Mouse (Mus musculus): ENCODE results near the gene F8a.
"Not testable (repeated sequence)": the region's sequence is repeated elsewhere in the genome, so short reads cannot be mapped to it uniquely, and the experiment has no call there.

F8a gene

GRCm38 (mm10) chrX:73227914-73228605, at the start of gene F8a:
TSS of gene F8a (plus strand) at chrX:73228291.
- peak; percentile 86 for DNase-seq (ENCODE audit: low spot score)

DNA sequence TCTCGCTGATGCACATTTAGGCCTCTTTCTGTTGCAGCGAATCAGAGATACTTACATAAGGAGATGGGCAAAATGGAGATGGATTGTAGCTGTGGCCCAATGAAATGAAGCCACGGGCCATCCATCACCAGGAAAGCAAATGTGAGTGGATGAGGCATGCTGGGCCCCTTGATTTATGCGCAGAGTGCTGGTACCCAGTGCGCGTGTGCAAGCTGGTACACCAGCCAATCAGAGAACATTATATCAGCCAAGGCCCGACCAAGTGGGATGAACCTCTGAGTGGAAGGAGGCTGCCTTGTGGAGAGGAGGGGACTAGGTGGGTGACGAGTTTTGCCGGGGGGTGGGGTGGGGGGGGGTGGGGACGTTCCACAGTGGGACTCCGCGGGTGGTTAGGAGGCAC, 36.2 kb upstream of the F8a start, which contains the start of gene Xlr3b:
TSS of gene Xlr3b (plus strand) at position 274 of the 400 bp plus-strand sequence.
- peak; percentile 1 for DNase-seq (ENCODE audit: low spot score)

- DNase-seq (ENCODE audit: low spot score), result not testable (repeated sequence)
These were observed 14.1 kb upstream of the F8a start, which contains the start of gene Xlr4b for GRCm38 (mm10) chrX:73213819-73214564. TSS of gene Xlr4b (plus strand) at chrX:73214333.

- DNase-seq (ENCODE audit: low spot score), result no peak
These were observed 2.7 kb upstream of the F8a start for GRCm38 (mm10) chrX:73225365-73225764.

DNA sequence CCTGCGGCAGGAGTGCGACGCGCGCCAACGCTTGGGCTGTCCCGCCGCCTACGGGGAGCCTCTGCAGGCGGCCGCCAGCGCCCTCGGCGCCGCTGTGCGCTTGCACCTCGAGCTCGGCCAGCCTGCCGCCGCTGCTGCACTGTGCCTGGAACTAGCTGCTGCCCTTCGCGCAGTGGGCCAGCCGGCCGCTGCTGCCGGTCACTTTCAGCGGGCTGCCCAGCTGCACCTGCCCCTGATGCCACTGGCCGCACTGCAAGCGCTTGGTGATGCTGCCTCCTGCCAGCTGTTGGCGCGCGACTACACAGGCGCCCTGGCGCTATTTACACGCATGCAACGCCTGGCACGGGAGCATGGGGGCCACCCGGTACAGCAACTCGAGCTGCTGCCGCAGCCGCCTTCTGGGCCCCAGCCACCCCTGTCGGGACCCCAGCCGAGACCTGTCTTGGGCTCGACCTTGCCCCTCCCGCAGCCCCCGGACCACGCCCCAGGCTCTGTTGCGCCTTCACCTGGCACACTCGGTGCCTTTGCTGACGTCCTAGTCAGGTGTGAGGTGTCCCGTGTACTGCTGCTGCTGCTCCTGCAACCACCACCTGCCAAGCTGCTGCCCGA, 619 bp downstream of the F8a start:
- DNase-seq (ENCODE audit: low spot score), result peak; percentile 49

- DNase-seq (ENCODE audit: low spot score), result no peak
These were observed 1.2 kb downstream of the F8a start for GRCm38 (mm10) chrX:73229288-73229687.

- DNase-seq (ENCODE audit: low spot score), result not testable (repeated sequence)
These were observed 14.8 kb downstream of the F8a start, which contains the start of gene Xlr4c for GRCm38 (mm10) chrX:73242821-73243325. TSS of gene Xlr4c (minus strand) at chrX:73243130.

- DNase-seq (ENCODE audit: low spot score), result not testable (repeated sequence)
These were observed 34.3 kb downstream of the F8a start for GRCm38 (mm10) chrX:73262428-73262827.

DNA sequence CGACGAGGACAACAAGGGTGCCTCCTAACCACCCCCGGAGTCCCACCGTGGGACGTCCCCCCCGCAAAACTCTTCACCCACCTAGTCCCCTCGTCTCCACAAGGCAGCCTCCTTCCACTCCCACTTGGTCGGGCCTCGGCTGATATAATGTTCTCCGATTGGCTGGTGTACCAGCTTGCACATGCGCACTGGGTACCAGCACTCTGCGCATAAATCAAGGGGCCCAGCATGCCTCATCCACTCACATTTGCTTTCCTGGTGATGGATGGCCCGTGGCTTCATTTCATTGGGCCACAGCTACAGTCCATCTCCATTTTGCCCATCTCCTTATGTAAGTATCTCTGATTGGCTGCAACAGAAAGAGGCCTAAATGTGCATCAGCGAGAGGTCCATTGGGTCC, 37.2 kb downstream of the F8a start, which contains the start of gene Xlr3c:
TSS of gene Xlr3c (minus strand) at position 121 of the 400 bp plus-strand sequence.
- not testable (repeated sequence) for DNase-seq (ENCODE audit: low spot score)

Measured in lung, postnatal 25 days (tissue).